Mouse (Mus musculus): ENCODE data around the gene Rabgap1l.

- TF ChIP-seq EP300 (IDR thresholded peaks at IDR 0.05; ENCODE audit: insufficient read depth, low read depth, low read length) = no peak
- TF ChIP-seq CTCF (IDR thresholded peaks at IDR 0.05) = no peak
Measured at GRCm38 (mm10) chr1:160312658-160313057, 480.4 kb downstream of the Rabgap1l start.
